Mouse (Mus musculus) bone marrow macrophage, adult 2 months (primary cell): ENCODE measurements around the gene Fhl2.

Source experiments
- CTCF ChIP-seq: IDR thresholded peaks from 2 replicates; pipeline ENCODE4 v1.5.1; 2012; ENCODE audit warnings: low read depth, mild to moderate bottlenecking, low read length, moderate library complexity
- POLR2A ChIP-seq: IDR thresholded peaks from 2 replicates; pipeline ENCODE4 v1.6.1; 2012; ENCODE audit warnings: mild to moderate bottlenecking, low read depth, low read length, borderline replicate concordance

GRCm38 (mm10) chr1:43223097-43223496 lies 26.3 kb upstream of the Fhl2 start:
- TF ChIP-seq CTCF (no peak), POLR2A (no peak)
